Mouse (Mus musculus) liver, embryonic 11.5 days (tissue): ENCODE data around the gene Spz1. TPM values are rescaled to one million over a fixed set of nuclear protein-coding genes. Genes with fewer than 3 reads are reported as not detected.

ENCODE experiments used
- ATAC-seq: fragments of 200-750 bp; cut with Nextera tagmentation; replicated peaks from 2 replicates; pipeline ENCODE4 v1.8.0; 2017; ENCODE audit warnings: moderate number of reproducible peaks, mild to moderate bottlenecking, moderate TSS enrichment, moderate library complexity; ENCODE audit not compliant: low FRiP score
- DNase-seq: peaks from one replicate; pipeline ENCODE4 v3.0.0-alpha.2; 2017; ENCODE audit warnings: low spot score
- H3K27ac ChIP-seq: fragments of 300-500 bp; sonication (generic); 2 replicates; pipeline ENCODE4 v1.5.1; 2014; ENCODE audit warnings: mild to moderate bottlenecking, low read depth, low read length, control low read depth
- H3K27me3 ChIP-seq: fragments of 300-500 bp; sonication (generic); replicated peaks from 2 replicates; pipeline ENCODE4 v1.6.1; 2014; ENCODE audit warnings: low read length, mixed read lengths; ENCODE audit not compliant: control insufficient read depth, insufficient read depth
- H3K36me3 ChIP-seq: fragments of 300-500 bp; sonication (generic); 2 replicates; pipeline ENCODE4 v1.6.1; 2014; ENCODE audit warnings: mild to moderate bottlenecking, low read length, moderate library complexity, mixed read lengths; ENCODE audit not compliant: control insufficient read depth, insufficient read depth
- H3K4me1 ChIP-seq: fragments of 300-500 bp; sonication (generic); replicated peaks from 2 replicates; pipeline ENCODE4 v1.6.1; 2014; ENCODE audit warnings: low read length, mixed read lengths; ENCODE audit not compliant: control insufficient read depth, insufficient read depth
- H3K4me2 ChIP-seq: fragments of 300-500 bp; sonication (generic); 2 replicates; pipeline ENCODE4 v1.6.1; 2014; ENCODE audit warnings: mild to moderate bottlenecking, control low read depth, moderate library complexity
- H3K4me3 ChIP-seq: fragments of 300-500 bp; sonication (generic); 2 replicates; pipeline ENCODE4 v1.5.1; 2014; ENCODE audit warnings: low read depth, low read length, control low read depth
- H3K9ac ChIP-seq: fragments of 300-500 bp; sonication (generic); 2 replicates; pipeline ENCODE4 v1.6.1; 2014; ENCODE audit warnings: low read depth, low read length, control low read depth
- H3K9me3 ChIP-seq: fragments of 300-500 bp; sonication (generic); 2 replicates; pipeline ENCODE4 v1.6.1; 2016; ENCODE audit warnings: low read length, inconsistent platforms, mixed read lengths; ENCODE audit not compliant: control insufficient read depth
- WGBS: fragments of 180-500 bp; shearing (Covaris S2); extraction: QIAGEN DNeasy Blood & Tissue Kit; methylation state at CpG from one replicate; pipeline ENCODE4 v1.1.7; 2014; 5-methylcytosine and 5-hydroxymethylcytosine counted together
- polyA plus RNA-seq: library from polyadenylated mRNA; unstranded; fragments of >200 nt; fragmentation: Nextera tagmentation; extraction: Ambion mirVana; gene quantifications from 2 replicates; pipeline ENCODE4 v1.2.1, GENCODE M21; 2014

The Spz1 gene
- not detected in 2 replicates for polyA plus RNA-seq

DNA sequence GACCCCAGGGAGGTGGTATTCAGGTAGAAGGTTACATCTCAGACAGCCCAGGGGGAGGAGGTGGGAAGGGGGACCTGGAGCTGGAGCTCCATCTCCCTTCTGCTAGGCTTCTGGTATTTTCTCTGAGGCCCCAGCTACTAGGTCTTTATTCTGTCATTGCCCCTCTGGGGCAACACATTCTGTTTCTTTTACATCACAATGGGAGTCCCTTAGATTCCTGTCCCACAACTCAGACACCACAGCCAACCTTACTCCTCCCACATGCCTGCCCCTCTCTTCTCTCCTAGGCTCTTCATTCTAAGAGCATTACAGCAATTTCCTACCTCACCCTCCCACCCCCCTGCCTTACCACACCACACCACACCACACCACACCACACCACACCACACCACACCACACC lies at the start of gene Spz1:
TSS of gene Spz1 (minus strand) at position 101 of the 400 bp plus-strand sequence.
- Histone ChIP-seq H3K4me1 (peaks cover 6% of the 10 kb centered on the region), H3K27me3 (no peaks in the 10 kb centered on the region), H3K4me2 (no peak within 1 kb of the TSS), H3K9me3 (no peaks in the 10 kb centered on the region), H3K9ac (no peak within 1 kb of the TSS), H3K4me3 (no peak within 1 kb of the TSS), H3K36me3 (no peaks in the 10 kb centered on the region), H3K27ac (no peak within 1 kb of the TSS)
- DNase-seq (no peak), ATAC-seq (no peak)

DNA sequence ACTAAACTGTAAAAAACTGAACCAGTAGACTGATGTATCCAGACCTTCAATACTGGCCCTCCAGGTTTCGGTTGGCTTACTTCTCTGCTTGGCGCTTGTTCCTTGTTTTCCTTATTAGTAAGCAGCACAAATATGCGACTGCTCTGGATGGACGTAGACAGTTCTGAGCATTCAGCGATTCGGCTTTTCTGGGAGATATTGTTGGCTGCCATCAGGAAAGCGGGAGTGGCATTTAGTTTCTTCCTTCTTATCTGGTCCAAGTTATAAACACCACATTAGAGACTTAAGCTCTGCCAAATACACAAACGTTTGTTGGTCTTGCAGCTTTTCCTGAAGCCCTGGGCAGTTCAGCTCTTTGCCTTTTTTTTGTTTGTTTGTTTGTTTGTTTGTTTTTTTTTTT lies 40.5 kb upstream of the Spz1 start:
- no peak for ATAC-seq
- no peak overlapping the region for H3K4me3 ChIP-seq
- H3K27ac ChIP-seq = no peak overlapping the region
- no peak overlapping the region for H3K9ac ChIP-seq
- H3K36me3 ChIP-seq = peaks cover 3% of the 10 kb centered on the region; the same call in 1 of the 2 replicates
- WGBS = 90% methylated on average over 8 of the region's 8 CpGs
- no peak for DNase-seq
- H3K4me2 ChIP-seq = no peak overlapping the region
- H3K27me3 ChIP-seq = no peaks in the 10 kb centered on the region
- peaks cover 7% of the 10 kb centered on the region for H3K4me1 ChIP-seq
- H3K9me3 ChIP-seq = no peaks in the 10 kb centered on the region

DNA sequence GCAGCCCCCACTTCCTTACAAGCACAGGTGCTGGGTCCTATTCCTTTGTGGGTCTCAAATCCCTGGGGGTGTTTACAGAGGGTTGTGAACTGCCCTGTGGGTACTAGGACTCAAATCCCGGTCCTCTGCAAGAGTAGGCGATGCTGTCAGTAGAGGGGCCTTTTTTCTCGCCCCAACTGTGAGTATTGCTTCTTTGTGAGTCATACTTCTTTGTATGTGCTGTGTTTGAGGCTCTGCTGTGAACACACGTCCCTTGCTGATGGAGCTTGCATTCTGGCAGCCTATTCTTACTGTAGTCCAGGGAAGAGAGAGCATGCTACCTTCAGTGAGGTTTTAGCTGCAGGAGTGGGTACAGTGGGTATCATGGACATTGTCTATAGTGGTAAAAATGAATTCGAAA lies 39.2 kb upstream of the Spz1 start:
- no peak overlapping the region for H3K9ac ChIP-seq
- H3K4me2 ChIP-seq = no peak overlapping the region
- H3K27me3 ChIP-seq = no peaks in the 10 kb centered on the region
- no peak overlapping the region for H3K27ac ChIP-seq
- ATAC-seq (no peak), DNase-seq (no peak)
- WGBS = 85% methylated on average over 5 of the region's 5 CpGs
- peaks cover 7% of the 10 kb centered on the region for H3K4me1 ChIP-seq
- no peak overlapping the region for H3K4me3 ChIP-seq
- H3K9me3 ChIP-seq = no peaks in the 10 kb centered on the region
- peaks cover 3% of the 10 kb centered on the region; the same call in 1 of the 2 replicates for H3K36me3 ChIP-seq

DNA sequence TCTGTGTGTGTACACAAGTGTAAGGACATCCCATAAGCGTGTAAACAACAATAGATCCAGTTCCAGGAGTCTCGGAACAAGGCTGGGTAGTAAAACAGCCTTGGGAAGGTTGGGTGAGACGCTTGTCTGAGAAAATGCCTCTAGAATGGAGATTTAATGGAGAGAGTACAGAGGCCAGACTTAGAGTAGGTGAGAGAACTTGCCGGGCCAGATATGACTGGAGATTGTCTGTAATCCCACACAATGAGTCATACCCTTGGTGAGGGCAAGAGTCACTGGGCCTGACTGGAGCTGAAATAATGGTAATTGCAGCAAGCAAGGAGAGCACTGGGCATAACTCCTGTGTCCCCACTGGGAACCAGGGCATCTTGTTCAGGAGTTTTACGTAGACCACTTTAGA lies 37.1 kb upstream of the Spz1 start:
- peak overlapping the region; percentile 80 for H3K4me3 ChIP-seq
- H3K4me1 ChIP-seq = peaks cover 17% of the 10 kb centered on the region
- WGBS = 77% methylated on average over 5 of the region's 5 CpGs
- no peak overlapping the region for H3K27ac ChIP-seq
- no peaks in the 10 kb centered on the region for H3K9me3 ChIP-seq
- ATAC-seq = no peak
- H3K27me3 ChIP-seq = no peaks in the 10 kb centered on the region
- H3K4me2 ChIP-seq = peak overlapping the region; percentile 84
- no peak overlapping the region; the same call in 1 of the 2 replicates for H3K9ac ChIP-seq
- no peak for DNase-seq
- H3K36me3 ChIP-seq = peaks cover 3% of the 10 kb centered on the region; the same call in 1 of the 2 replicates

DNA sequence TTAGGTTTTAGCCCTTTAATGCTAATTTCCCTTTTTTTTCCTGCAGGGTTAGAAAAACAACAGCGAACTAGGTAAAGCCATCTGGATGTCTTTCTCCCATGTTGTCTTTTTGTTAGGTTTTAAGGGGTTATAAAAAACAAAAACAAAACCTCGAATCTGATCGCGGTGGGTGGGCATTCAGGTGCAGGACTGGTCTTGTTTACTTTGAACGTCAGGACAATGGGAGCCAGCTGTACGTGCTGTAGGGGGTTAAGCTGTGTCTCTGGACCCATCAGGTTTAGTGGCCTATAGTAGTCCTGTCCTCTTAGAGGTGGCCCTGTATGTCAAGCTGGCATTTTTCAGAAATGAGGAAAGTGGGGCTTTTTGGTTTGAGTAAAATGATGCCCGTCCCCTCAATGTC lies 35.9 kb upstream of the Spz1 start:
- ATAC-seq (no peak), DNase-seq (no peak)
- WGBS = 11% methylated on average over 7 of the region's 7 CpGs
- Histone ChIP-seq H3K27me3 (no peaks in the 10 kb centered on the region), H3K4me1 (peaks cover 17% of the 10 kb centered on the region), H3K9ac (peak overlapping the region; percentile 92), H3K27ac (peak overlapping the region; percentile 98; the same call in 1 of the 2 replicates), H3K4me2 (peak overlapping the region; percentile 84), H3K4me3 (peak overlapping the region; percentile 80), H3K9me3 (no peaks in the 10 kb centered on the region), H3K36me3 (peaks cover 3% of the 10 kb centered on the region; the same call in 1 of the 2 replicates)

DNA sequence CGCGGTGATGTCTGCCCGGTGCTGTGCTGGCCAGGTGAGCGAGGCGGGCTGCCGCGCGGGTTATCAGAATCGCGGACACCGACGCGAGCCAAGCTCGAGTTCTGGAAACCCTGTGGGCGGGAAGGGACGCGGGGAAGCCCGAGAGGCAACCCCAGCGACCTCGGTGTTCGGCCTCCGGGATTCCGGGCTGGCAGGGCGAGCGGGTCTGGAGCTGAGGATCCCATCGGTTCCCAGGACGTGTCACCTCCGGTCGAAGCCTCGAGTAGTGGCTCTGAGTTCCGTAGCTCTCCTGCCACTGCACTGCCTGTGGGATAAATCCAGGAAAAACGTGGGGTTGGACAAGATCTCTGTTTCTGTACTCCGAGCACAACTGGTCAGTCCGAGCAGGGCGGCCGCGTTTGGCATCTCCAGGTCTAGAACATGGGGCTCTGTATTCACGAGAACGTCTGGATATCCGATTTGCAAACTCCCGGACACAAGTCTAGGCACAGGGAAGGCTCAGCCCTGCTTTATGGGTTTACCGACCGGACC lies 35.3 kb upstream of the Spz1 start:
- Histone ChIP-seq H3K9ac (peak overlapping the region; percentile 92), H3K4me1 (peaks cover 17% of the 10 kb centered on the region), H3K4me2 (peak overlapping the region; percentile 84), H3K27ac (peak overlapping the region; percentile 98), H3K4me3 (peak overlapping the region; percentile 80), H3K27me3 (no peaks in the 10 kb centered on the region), H3K36me3 (no peaks in the 10 kb centered on the region; the same call in 1 of the 2 replicates), H3K9me3 (no peaks in the 10 kb centered on the region)
- DNase-seq (no peak), ATAC-seq (peak; percentile 30)
- WGBS = under 1% methylated on average over 43 of the region's 43 CpGs

DNA sequence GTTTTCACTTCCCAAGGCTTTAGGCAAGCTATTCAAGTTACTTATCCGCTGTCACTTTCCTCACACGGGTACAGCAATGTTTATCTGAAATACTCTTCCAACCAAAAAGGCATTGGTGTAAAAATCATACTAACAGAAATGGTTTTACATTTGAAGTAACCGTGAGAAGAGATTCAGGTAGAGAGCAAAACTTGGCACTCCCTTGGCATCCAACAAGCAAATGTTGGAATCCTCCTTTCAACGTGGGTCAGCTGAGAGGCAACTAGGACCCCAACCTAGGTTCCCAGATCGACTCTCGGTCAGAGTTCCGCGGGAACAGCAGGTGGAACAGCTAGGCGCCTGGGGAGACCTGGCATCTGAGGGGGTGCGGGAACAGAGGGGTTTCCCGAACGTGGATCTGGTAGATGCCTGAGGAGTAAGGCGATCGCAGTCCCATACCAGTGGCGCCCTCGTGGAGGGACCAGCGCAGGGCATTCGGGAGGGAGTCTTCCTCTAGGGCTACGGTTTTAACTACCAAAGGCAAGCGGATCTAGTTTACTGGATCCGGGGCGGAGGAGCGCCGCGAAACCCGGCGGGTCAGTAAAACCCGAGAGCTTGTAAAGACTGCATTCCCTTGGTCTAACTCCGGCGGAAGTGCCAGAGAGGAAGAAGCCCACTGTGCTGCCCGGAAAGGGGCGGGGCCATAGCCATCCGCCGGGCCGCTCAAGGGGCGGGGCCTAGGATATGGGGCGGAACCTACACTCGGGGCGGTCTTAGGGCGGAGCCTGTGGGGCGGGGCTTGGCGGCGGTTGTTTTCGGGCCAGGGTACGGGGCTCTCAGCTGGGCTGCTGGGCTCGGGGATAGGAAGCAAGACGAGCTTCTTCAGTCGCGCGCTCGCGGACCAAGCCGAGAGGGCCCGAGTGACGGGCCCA lies 34.6 kb upstream of the Spz1 start, which contains the start of gene Serinc5:
TSS of gene Serinc5 (plus strand) at position 781 of the 911 bp plus-strand sequence.
- peak; percentile 98 for DNase-seq
- Histone ChIP-seq H3K27ac (peak within 1 kb of the TSS; percentile 98), H3K4me2 (peak within 1 kb of the TSS; percentile 92), H3K36me3 (no peaks in the 10 kb centered on the region), H3K9ac (peak within 1 kb of the TSS; percentile 95), H3K9me3 (no peaks in the 10 kb centered on the region), H3K27me3 (no peaks in the 10 kb centered on the region), H3K4me1 (peaks cover 17% of the 10 kb centered on the region), H3K4me3 (peak within 1 kb of the TSS; percentile 80)
- under 1% methylated on average over 55 of the region's 55 CpGs for WGBS
- peak; percentile 93 for ATAC-seq

DNA sequence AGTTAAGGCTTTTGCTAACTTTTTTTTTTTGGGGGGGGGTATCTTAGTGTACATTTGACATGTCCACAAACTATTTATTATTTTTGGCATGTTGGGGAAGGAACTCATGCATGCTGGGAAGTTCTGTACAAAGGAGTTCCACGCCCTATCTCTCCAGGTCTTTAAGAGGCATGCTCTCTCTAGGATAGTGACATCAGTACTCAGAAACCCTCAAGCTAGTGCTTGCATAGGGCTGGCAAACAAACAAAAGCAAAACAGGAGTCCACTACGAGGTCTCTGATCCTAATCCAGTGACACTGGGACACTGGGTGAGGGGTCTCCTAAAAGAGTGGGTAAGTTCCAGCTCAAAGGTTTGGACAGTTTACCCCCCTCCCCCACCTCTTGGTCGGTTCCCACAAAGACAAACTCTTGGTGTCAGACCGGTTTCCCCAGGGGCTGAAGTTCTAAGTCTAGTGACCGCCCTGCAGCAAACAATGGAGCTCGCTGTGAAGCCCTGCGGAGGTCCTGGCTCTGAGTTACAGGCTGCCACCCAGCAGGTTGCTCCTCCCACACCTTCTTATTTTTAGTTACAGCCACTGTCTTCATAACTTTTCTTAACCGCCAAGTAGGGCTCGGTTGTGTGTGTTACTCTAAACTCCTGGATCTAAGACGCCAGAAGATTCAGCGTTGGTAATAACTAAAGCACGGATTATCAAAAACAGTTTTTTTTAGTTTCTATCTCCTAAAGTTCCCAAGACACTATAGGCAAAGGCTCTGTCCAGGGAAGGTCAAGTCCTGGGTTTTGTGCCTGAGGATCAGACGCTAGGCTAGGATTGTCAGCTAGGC lies 33.7 kb upstream of the Spz1 start:
- peaks cover 17% of the 10 kb centered on the region for H3K4me1 ChIP-seq
- H3K27me3 ChIP-seq = no peaks in the 10 kb centered on the region
- 9% methylated on average over 13 of the region's 13 CpGs for WGBS
- no peaks in the 10 kb centered on the region for H3K9me3 ChIP-seq
- DNase-seq (peak; percentile 54), ATAC-seq (peak; percentile 40)
- H3K4me3 ChIP-seq = peak overlapping the region; percentile 80
- H3K4me2 ChIP-seq = peak overlapping the region; percentile 92
- peak overlapping the region; percentile 98 for H3K27ac ChIP-seq
- no peaks in the 10 kb centered on the region for H3K36me3 ChIP-seq
- peak overlapping the region; percentile 95 for H3K9ac ChIP-seq
